Mouse (Mus musculus): ENCODE measurements around the gene Rxra.

- TF ChIP-seq CTCF (IDR thresholded peaks at IDR 0.05; ENCODE audit: control insufficient read depth, insufficient read depth, insufficient read length) (no peak), USF1 (IDR thresholded peaks at IDR 0.05; ENCODE audit: low read depth) (no peak), MYOD1 (IDR thresholded peaks at IDR 0.05; ENCODE audit: control insufficient read depth, insufficient read length, low read depth) (no peak), CEBPB (IDR thresholded peaks at IDR 0.05; ENCODE audit: low read depth) (no peak)
Observed at GRCm38 (mm10) chr2:27736802-27737201, 60.6 kb downstream of the Rxra start.

Data from C2C12 (cell line).